Mouse (Mus musculus) erythroblast, embryonic 14.5 days (primary cell): ENCODE results near the gene Tsr2.

Experiments used
- GATA1 ChIP-seq: IDR thresholded peaks from 2 replicates; pipeline ENCODE4 v1.6.1; 2012; ENCODE audit warnings: low read length, inconsistent platforms, mixed read lengths
- TAL1 ChIP-seq: IDR thresholded peaks from 3 replicates; pipeline ENCODE4 v1.6.1; 2012; ENCODE audit warnings: low read length, inconsistent platforms, mixed read lengths

GRCm38 (mm10) chrX:151067876-151068275 lies 28.5 kb downstream of the Tsr2 start:
- no peak for TF ChIP-seq GATA1
- no peak for TF ChIP-seq TAL1
